Mouse (Mus musculus) adrenal gland (tissue): ENCODE measurements around the gene Zfp493.
"Not testable (repeated sequence)": the region's sequence is repeated elsewhere in the genome, so short reads cannot be mapped to it uniquely, and the experiment has no call there.

Experiments used
- intact Hi-C: fragments of 180-260 bp; cut with DNase I; formaldehyde crosslinking; loops from one replicate; pipeline ENCODE4 v1.15.1; 2025
- long read RNA-seq, 2 experiments: library from polyadenylated mRNA; unstranded; transcript quantifications; one replicate each; pipeline ENCODE4 v2.0.0; 2020; ENCODE audit warnings: borderline replicate concordance in 1 of 2; ENCODE audit not compliant: insufficient replicate concordance in 1 of 2

Zfp493 gene
- long read RNA-seq, experiment 1, partial matches to known transcripts: 0 of 3 reads
- long read RNA-seq, experiment 1, other reads (novel, unspliced or antisense): 3 of 3 reads
- long read RNA-seq, experiment 2, partial matches to known transcripts: 0 of 3 reads
- long read RNA-seq, experiment 2, other reads (novel, unspliced or antisense): 1 of 3 reads

DNA sequence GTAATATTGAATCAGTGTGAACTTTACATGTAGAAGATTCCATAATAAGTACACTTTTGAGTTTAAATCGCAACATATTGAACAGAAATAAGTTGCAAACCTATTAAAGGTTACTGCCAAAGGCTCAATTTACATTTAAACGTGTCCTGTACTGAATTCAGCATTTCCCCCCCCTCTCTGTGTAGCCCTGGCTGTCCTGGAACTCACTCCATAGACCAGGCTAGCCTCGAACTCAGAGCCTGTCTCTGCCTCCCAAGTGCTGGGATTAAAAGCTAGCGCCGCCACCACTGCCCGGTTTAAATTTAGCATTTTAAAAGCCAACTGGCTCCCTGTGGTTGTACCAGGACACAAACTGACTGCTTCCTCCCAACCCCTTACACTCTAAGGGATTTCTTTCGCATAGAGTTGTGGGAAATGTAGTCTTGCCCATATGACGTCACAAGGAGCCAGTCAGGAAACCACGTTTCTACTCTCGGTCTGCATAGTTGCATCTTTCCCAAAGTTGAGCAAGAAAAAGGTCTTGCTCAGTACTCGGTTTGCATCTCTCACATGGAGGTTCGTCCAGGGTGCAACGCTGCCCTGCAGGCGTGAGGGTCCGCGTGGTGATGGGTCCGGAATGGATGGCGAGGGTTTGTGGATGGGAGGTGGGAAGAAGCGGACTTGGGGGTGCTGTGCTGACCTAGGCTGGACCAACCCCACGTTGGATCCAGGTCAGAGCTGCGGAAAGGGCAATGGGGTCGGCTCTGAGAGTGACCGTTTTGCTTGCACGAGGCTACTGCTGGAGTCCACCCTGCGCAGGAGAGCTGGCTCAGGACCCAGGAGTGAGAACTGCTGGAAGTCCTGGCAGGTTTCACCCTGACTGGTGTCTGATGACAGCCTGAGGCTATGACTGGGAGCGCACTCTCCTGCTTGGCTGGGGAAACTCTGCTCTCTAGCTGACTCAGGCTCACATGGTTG lies at the start of gene Zfp493:
Gene Zfp493, plus strand, starts transcription at position 429 of the 957 bp plus-strand sequence.
- intact Hi-C loops: loop anchor here (5.0 kb wide), 1 partner anchor 33 kb away; the partner anchor contains the start of gene Zfp273

GRCm38 (mm10) chr13:67734391-67734790 lies 45.1 kb upstream of the Zfp493 start:
- intact Hi-C loops: not testable (repeated sequence)

- intact Hi-C loops: no loop called here
These were observed 36.6 kb upstream of the Zfp493 start for GRCm38 (mm10) chr13:67742941-67743340.

GRCm38 (mm10) chr13:67743896-67744295 lies 35.6 kb upstream of the Zfp493 start:
- intact Hi-C loops: no loop called here

DNA sequence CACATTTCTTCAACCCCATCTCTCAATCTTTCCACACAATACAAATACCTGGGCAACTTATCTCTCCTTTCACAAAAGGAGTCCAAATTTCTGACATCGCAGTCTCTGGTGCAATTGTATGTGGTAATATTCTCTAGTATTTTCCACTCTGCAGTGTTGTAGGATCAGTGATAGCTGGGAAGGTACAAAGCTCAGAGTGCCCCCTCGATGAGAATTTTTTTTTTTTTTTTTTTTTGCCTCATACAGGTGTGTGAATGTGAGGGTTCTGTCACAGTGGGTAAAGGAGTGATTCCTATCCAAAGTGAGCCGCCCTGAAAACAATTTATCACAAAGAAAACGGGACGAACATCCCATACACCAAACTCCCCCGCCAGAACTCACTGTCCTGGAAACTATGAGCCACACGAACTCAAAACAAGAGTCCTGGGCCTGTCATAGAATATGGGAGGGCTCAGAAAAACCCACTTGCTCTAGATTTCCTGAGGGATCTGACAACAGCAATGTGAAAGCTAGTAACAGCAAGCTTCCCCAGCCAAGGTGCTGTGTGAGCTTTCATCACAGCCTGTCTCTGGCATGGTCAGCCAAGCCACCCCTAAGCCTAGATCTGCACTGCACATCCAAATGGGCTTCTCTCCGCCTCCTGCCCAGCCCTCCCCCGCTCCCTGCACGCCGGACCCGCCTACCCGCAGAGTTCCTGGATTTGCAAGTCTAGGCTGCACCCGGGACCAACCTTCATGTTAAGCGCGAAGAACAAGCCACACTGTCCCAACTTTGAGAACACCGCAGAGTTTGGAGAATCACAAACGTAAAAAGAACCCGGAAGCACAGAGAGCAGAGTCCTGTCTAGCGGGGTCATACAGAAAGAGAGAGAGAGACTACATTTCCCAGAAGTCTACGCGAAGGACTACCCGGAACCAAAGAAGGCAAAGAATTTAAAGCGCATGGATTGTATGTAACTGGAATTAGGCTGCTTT lies 24.9 kb upstream of the Zfp493 start, which contains the start of gene Zfp85:
Gene Zfp85, minus strand, starts transcription at position 896 of the 974 bp plus-strand sequence.
- intact Hi-C loops: no loop called here

DNA sequence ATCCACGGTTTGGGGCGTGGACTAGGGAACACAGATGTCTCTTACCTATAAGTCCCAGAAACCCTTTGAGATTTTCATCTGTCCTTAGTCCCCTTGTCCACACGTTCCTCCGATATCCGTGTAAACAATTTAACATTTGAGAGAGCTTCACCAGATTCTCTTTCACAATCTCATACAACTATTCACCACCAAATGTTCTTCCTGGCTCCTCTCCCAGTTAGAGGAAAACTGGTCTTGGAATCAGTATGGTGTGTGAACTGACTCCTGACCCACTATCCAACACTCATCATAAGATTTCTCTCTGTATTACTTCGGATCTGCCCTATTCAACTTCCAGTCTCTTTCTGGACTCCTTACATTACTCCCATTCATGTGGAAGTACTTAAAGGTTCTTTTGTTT lies 23.7 kb upstream of the Zfp493 start:
- intact Hi-C loops: no loop called here

DNA sequence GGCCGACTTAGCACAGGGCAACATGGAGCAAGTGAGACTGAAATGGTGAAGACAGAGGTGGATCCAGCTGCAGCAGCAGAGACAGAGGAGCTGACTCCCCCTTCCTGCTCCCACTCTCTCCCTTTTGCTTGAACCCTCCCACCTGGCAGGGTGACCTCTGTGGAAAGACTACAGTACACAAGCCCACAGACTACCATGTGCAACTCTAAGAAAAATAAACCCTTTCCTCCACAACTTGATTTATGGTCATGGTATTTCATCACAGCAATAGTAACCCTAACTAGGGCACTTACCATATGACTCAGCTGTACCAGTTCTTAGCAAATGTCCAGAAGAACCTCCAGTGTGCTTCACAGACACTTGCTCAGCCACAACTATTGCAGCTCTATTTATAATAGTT lies 19.5 kb upstream of the Zfp493 start:
- intact Hi-C loops: no loop called here

DNA sequence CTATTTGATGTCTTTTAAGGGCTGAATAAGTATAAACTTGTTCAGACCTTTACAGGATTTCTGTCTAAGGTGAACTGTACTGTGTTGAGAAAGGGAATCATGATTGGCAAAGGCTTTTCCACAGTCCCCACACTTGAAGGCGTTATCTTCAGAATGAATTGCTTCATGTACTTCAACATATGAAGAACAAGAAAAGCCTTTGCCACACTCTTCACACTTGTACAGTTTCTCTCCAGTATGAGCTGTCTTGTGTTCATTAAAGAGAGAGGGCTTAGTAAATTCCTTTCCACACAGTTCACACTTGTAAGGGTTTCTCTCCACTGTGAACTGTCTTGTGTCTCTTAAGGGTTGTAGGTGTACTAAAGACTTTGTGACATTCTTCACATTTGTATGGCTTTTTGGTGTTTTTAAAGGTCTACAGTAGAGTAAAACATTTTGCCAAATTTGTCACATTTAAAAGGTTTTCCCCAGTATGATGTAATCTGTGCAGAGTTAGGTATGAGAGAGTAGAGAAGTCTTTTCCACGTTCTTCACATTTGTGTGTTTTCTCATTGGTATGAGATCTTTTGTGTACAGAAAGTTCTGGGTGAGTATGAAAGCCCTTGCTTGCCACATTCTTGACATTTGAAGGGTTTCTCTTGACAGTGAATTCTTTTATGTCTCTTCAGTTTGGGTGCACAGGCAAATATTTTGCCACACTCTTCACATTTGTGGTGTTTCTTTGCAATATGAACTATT lies 16.3 kb upstream of the Zfp493 start:
- intact Hi-C loops: no loop called here

DNA sequence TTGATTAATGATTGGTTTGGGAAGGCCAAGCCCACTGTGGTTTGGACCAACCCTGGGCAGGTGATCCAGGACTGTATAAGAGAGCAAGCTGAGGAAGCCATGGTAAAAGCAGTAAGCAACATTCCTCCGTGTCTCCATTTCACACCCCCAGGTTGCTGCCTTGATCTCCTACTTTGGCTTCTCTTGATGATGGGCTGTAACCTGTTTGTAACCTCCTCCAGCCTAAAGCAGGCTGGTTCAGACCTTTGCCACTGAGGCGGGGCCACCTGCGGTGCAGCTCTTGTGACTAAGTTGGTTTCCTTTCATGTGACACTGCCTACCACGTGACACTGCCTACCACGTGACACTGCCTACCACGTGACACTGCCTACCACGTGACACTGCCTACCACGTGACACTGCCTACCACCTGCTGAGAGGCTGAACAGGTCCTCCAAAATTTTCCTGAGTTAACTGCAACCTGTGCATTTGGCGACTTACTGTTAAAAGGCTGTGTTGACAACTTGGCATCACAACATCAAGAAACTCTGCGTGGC lies 12.5 kb downstream of the Zfp493 start:
- intact Hi-C loops: no loop called here

DNA sequence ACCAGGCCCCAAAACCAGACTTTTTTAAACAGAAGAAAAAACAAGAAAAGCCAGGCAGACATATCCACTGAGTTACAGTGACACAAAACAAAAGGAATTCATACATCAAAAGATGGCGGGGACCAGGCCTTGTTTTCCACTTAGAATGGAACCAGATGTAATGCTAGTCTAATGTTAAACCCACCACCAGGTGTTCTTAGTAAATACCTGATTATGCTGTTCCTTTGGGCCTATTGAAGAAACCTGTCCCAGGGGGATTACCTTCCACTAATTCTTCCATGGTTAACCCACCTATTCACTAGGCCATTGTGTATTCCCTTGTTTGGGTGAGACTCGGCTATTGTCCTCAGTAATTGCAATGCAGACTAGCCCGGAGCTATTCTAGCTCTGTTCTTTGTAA lies 19.1 kb downstream of the Zfp493 start:
- intact Hi-C loops: no loop called here

DNA sequence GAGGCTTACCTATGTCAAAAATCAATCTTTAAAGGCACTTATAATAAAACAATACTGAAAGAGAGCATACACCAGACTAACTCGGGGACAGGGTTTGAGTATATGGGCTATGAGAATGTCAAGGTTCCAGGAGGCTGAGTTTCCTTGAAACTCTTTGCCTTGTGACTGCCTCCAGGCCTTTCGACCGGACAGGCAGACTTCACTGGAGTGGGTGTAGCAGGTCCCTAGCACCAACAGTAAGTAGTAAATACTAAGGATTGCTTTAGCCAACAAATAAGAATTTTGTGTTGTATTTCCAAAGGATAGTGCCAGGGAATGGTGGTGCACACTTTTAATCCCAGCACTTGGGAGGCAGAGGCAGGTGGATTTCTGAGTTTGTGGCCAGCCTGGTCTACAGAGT lies 19.7 kb downstream of the Zfp493 start:
- intact Hi-C loops: not testable (repeated sequence)

- intact Hi-C loops: loop anchor here (5.0 kb wide), 1 partner anchor 34 kb away; the partner anchor contains the start of gene Zfp493
These were observed 32.2 kb downstream of the Zfp493 start for GRCm38 (mm10) chr13:67811651-67812210.

DNA sequence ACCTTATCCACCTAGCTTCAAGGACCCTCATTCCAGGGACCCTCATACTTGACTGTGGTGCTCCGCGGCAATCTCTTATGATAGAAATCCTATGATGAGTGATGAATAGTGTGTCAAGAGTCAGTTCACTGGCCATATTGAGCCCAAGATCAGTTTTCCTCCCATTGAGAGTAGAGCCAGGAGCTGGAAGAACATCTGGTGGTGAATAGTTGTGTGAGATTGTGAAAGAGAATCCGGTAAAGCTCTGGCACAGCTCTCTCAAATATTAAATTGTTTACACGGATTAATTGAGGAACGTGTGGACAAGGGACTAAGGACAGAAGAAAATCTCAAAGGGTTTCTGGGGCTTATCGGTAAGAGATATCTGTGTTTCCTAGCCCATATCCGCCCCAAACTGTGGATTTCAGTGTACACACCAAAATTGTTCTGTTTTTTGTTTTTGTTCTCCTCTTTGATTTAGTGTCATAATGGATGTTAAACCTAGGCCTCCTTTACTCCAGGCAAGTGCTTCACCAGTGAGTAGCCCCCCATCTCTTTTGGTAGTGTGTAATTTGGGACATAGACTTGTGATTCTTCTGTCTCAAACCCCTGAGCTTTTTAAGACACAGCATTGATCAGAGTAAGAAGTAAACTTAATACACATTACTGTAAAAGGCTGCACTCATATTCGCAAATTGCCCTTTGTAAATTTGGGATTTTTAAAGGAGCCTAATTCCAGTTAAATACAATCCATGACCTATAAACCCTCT lies 33.6 kb downstream of the Zfp493 start:
- intact Hi-C loops: loop anchor here (5.0 kb wide), 1 partner anchor 36 kb away; the partner anchor contains the start of gene Zfp493

DNA sequence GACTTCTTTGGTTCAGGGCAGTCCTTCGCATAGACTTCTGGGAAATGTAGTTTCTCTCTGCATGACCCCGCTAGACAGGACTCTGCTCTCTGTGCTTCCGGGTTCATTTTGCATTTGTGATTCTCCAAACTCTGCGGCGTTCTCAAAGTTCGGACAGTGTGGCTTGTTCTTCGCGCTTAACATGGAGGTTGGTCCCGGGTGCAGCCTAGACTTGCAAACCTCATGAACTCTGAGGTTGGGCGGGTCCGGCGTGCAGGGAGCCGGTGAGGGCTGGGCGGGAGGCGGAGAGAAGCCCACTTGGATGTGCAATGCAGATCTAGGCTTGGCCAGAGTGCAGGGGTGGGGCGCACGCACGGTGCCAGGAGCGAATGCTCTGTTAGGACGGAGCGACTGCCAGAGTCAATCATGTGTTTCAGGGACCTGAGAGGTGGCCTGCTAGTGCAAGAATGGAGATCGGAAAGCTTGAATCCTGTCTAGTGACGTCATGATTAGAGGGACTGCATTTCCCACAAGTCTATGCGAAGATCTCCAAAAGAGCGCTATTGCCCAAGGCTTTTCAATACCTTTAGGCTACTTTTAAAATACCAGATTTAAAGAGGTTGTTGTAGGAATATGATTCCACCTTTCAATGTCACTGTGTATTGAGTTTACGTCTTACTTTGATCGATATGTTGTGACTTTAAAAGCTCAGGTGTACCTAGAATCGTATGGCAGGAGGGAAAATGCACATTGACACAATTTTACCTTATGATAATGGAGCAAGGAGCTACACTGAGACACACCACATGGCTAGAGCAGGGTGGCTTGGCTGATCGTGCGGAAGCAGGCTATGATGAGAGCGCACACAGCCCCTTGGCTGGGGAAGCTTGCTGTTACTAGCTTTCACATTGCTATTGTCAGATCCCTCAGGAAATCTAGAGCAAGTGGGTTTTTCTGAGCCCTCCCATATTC lies 34.5 kb downstream of the Zfp493 start, which contains the start of gene Zfp273:
Gene Zfp273, plus strand, starts transcription at position 31 of the 951 bp plus-strand sequence.
- intact Hi-C loops: loop anchor here (5.0 kb wide), 1 partner anchor 37 kb away; the partner anchor contains the start of gene Zfp493

DNA sequence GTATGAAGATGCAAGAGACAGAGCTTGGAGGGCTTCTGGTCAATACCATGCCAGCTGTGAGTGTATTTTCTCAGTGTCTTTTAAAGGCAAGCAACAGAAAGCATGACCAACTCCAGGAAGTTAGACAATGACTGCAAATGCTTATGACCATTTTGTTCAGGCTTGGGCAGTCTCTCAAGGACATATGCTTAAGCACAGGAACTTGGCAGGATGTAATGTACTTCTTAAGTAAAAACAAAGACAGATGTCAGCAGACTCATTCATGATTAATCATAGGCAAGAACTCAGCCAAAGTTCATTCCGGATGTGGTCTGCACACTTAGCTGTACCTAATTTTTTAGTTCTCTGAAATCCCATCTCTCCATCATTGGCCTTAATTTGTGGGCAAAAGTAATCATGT lies 39.1 kb downstream of the Zfp493 start:
- intact Hi-C loops: no loop called here

- intact Hi-C loops: loop anchor here (10.0 kb wide), 2 partner anchors 106 to 216 kb away; partner anchors contain the start of gene Zfp65
These were observed 51.4 kb downstream of the Zfp493 start, which contains the start of gene Gm10037 for GRCm38 (mm10) chr13:67830911-67831336. Gene Gm10037 (plus strand): TSS chr13:67831106.

DNA sequence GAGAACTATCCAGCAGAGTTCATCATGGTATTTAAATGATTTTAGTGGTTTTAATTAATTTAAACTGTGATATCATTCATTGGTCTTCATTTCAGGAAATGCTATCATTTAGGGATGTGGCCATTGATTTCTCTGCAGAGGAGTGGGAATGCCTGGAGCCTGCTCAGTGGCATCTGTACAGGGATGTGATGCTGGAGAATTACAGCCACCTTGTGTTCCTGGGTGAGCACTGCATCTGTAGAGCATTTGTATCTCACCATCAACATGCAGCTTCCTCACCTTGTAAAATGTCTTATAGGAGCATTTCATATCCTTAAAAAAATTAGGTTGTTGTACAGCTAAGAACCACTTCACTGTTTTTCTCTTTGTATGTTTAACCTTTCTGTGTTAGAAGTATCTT lies 53.6 kb downstream of the Zfp493 start:
- intact Hi-C loops: loop anchor here (10.0 kb wide), 2 partner anchors 108 to 218 kb away; partner anchors contain the start of gene Zfp65
